Mouse (Mus musculus) embryonic facial prominence, embryonic 11.5 days (tissue): ENCODE measurements around the gene Ndufs7. TPM values are rescaled to one million over a fixed set of nuclear protein-coding genes. Genes with fewer than 3 reads are reported as not detected.
"Not testable (repeated sequence)": the region's sequence is repeated elsewhere in the genome, so short reads cannot be mapped to it uniquely, and the experiment has no call there.

Source experiments
- ATAC-seq: fragments of 200-750 bp; cut with Nextera tagmentation; replicated peaks from 2 replicates; pipeline ENCODE4 v1.8.0; 2017; ENCODE audit warnings: low read depth; ENCODE audit not compliant: insufficient number of reproducible peaks, low FRiP score, low TSS enrichment
- DNase-seq: peaks from one replicate; pipeline ENCODE4 v3.0.0-alpha.2; 2015; ENCODE audit warnings: low spot score
- H3K27ac ChIP-seq: fragments of 300-500 bp; sonication (generic); replicated peaks from 2 replicates; pipeline ENCODE4 v1.5.1; 2014; ENCODE audit warnings: mild to moderate bottlenecking, low read depth, low read length, control low read depth
- H3K27me3 ChIP-seq: fragments of 300-500 bp; sonication (generic); 2 replicates; pipeline ENCODE4 v1.6.1; 2014; ENCODE audit warnings: mild to moderate bottlenecking, low read length, moderate library complexity, mixed read lengths; ENCODE audit not compliant: control insufficient read depth, insufficient read depth
- H3K36me3 ChIP-seq: fragments of 300-500 bp; sonication (generic); replicated peaks from 2 replicates; pipeline ENCODE4 v1.6.1; 2014; ENCODE audit warnings: low read depth, mild to moderate bottlenecking, low read length, moderate library complexity, mixed read lengths; ENCODE audit not compliant: control insufficient read depth, insufficient read depth
- H3K4me1 ChIP-seq: fragments of 300-500 bp; sonication (generic); 2 replicates; pipeline ENCODE4 v1.6.1; 2014; ENCODE audit warnings: low read length, mixed read lengths; ENCODE audit not compliant: control insufficient read depth, insufficient read depth
- H3K4me2 ChIP-seq: fragments of 300-500 bp; sonication (generic); 2 replicates; pipeline ENCODE4 v1.6.1; 2014; ENCODE audit warnings: low read depth, mild to moderate bottlenecking, control low read depth, low read length, moderate library complexity
- H3K4me3 ChIP-seq: fragments of 300-500 bp; sonication (generic); 2 replicates; pipeline ENCODE4 v1.5.1; 2014; ENCODE audit warnings: low read depth, low read length, control low read depth
- H3K9ac ChIP-seq: fragments of 300-500 bp; sonication (generic); replicated peaks from 2 replicates; pipeline ENCODE4 v1.6.1; 2014; ENCODE audit warnings: mild to moderate bottlenecking, control low read depth, low read length
- H3K9me3 ChIP-seq: fragments of 300-500 bp; sonication (generic); replicated peaks from 2 replicates; pipeline ENCODE4 v1.6.1; 2016; ENCODE audit warnings: mild to moderate bottlenecking, low read length, inconsistent platforms, mixed read lengths; ENCODE audit not compliant: control insufficient read depth
- WGBS: fragments of 180-500 bp; shearing (Covaris S2); extraction: QIAGEN DNeasy Blood & Tissue Kit; methylation state at CpG from one replicate; pipeline ENCODE4 v1.1.7; 2014; 5-methylcytosine and 5-hydroxymethylcytosine counted together
- polyA plus RNA-seq: library from polyadenylated mRNA; unstranded; fragments of >200 nt; fragmentation: Nextera tagmentation; extraction: Ambion mirVana; gene quantifications from 2 replicates; pipeline ENCODE4 v1.2.1, GENCODE M21; 2014

Ndufs7 gene
- polyA plus RNA-seq, 1 experiment from 2014 or later, result 221 TPM

DNA sequence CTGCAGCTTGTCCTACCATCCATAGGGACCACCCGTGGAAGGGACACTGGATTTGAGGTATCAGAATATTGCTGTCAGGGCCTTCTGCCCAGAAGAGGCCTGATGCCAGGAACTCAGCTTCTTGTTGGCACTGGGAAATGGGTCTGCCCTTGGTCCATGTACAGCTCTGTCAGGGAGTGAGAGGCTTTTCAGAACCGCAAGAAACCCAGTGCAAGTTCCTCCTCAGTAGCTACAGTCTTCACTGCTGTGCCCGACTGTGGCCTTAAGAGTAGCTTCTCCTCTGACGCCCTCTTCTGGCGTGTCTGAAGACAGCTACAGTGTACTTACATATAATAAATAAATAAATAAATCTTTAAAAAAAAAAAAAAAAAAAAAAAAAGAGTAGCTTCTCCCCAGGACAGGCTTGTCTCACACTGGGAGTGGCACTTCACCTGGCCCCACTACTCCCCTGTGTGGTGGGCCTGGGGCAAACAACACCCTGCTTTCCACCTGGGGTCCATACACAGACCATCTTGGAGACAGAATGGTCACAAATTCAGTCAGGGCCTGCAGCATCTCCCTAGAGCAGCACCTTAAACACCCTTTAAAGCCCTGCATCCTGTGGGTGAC is 4.0 kb upstream of the Ndufs7 start:
- no peak overlapping the region for H3K9ac ChIP-seq
- no peaks in the 10 kb centered on the region for H3K27me3 ChIP-seq
- no peaks in the 10 kb centered on the region; the same call in 1 of the 2 replicates for H3K4me1 ChIP-seq
- no peak overlapping the region for H3K4me2 ChIP-seq
- no peaks in the 10 kb centered on the region for H3K9me3 ChIP-seq
- DNase-seq (peak; percentile 70), ATAC-seq (no peak)
- peaks cover 22% of the 10 kb centered on the region for H3K36me3 ChIP-seq
- 39% methylated on average over 5 of the region's 5 CpGs for WGBS
- no peak overlapping the region for H3K4me3 ChIP-seq
- no peak overlapping the region for H3K27ac ChIP-seq

DNA sequence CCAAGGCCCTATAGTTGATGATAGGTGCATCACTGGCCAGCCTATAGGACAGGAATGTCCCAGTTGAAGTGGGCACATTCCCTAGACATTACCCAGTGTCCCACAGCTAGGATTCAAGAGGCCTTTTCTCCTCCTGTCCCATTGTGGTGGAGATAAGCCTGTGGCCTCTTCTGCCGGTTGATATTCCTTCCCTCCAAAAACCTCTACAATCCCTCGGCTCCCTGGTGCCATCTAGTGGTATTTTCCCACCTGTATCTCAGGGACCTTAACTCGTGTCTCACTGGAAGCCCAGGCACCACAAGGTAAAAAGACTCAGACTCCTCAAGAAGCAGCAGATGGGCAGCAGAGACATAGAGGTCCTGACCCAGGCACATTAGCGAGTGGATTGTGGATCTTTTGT is 3.3 kb upstream of the Ndufs7 start:
- no peaks in the 10 kb centered on the region; the same call in 1 of the 2 replicates for H3K4me1 ChIP-seq
- WGBS, result 8% methylated on average over 4 of the region's 4 CpGs
- ATAC-seq, result 0 out of 2 replicates have a peak, but pooled peaks have one; percentile 4
- H3K27ac ChIP-seq, result no peak overlapping the region
- no peak overlapping the region for H3K4me3 ChIP-seq
- H3K4me2 ChIP-seq, result no peak overlapping the region
- H3K27me3 ChIP-seq, result no peaks in the 10 kb centered on the region
- DNase-seq, result peak; percentile 94
- H3K9me3 ChIP-seq, result no peaks in the 10 kb centered on the region
- peaks cover 15% of the 10 kb centered on the region for H3K36me3 ChIP-seq
- no peak overlapping the region; the same call in 1 of the 2 replicates for H3K9ac ChIP-seq

DNA sequence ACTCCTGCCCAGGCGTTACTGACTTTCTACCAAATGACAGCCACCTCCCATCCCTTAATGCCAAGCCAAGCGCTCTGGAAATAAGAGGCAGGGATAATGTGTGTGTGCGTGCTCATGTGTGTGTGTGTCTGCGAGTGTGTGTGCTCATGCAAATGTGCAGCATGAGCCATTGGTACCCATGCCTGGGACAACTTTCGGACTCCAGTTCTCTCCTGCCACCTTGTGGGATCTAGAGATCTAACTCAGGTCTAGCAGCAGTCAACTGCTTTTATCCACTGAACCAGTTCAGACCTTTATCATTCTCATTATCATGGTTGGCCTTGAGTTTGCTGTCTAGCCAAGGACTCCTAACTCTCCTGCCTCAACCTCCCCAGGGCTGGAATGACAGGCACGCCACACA is 1.1 kb upstream of the Ndufs7 start:
- WGBS, result 57% methylated on average over 6 of the region's 6 CpGs
- DNase-seq (peak; percentile 67), ATAC-seq (no peak)
- Histone ChIP-seq H3K4me1 (no peaks in the 10 kb centered on the region; the same call in 1 of the 2 replicates), H3K36me3 (no peaks in the 10 kb centered on the region; the same call in 1 of the 2 replicates), H3K9me3 (no peaks in the 10 kb centered on the region), H3K27me3 (no peaks in the 10 kb centered on the region), H3K9ac (no peak overlapping the region), H3K4me3 (no peak overlapping the region), H3K27ac (no peak overlapping the region), H3K4me2 (no peak overlapping the region)

DNA sequence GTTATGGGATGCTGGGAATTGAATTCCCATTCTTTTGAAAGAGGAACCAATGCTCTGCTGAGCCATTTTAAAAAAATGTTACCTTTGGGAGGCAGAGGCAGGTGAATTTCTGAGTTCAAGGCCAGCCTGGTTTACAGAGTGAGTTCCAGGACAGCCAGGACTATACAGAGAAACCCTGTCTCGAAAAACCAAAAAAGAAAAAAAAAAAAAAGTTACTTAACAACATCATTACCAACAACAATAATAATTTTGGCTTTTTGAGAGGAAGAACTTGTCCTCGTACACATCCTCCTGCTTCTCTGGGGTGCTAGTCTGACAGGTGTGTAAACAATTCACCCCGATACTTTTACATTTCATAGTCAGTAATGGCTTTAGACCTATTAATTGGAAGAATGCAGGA is 484 bp upstream of the Ndufs7 start:
- ATAC-seq, H3K4me1 ChIP-seq, H3K9me3 ChIP-seq, DNase-seq, H3K27me3 ChIP-seq, H3K9ac ChIP-seq, H3K27ac ChIP-seq, H3K4me2 ChIP-seq, H3K36me3 ChIP-seq: not testable (repeated sequence)
- 51% methylated on average over 3 of the region's 3 CpGs for WGBS
- peak overlapping the region; percentile 78; the same call in 1 of the 2 replicates for H3K4me3 ChIP-seq

DNA sequence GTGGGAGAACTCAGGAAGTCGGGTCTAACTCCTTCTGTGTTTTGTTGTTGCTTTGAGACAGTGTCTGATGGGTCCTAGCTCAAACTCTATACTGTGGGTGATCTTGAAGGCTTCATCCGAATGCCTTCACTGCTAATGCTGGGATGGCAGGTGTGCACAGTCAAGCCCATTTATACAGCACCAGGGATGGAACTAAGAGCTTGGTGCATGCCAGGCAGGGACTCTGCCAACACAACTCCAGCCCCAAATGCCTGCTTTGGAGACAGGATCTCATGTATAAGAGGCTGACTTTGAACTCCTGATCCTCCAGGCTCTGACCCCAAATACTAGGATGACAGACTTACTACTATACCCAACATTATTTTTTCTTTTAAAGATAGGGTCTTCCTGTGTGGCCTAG is 1.1 kb downstream of the Ndufs7 start:
- no peaks in the 10 kb centered on the region for H3K9me3 ChIP-seq
- peak overlapping the region; percentile 84 for H3K9ac ChIP-seq
- 39% methylated on average over 2 of the region's 2 CpGs for WGBS
- peak overlapping the region; percentile 78 for H3K4me3 ChIP-seq
- no peak overlapping the region for H3K27ac ChIP-seq
- no peak for DNase-seq
- peaks cover 2% of the 10 kb centered on the region; the same call in 1 of the 2 replicates for H3K36me3 ChIP-seq
- H3K4me2 ChIP-seq, result peak overlapping the region; percentile 55
- H3K4me1 ChIP-seq, result no peaks in the 10 kb centered on the region; the same call in 1 of the 2 replicates
- no peak for ATAC-seq
- no peaks in the 10 kb centered on the region for H3K27me3 ChIP-seq

DNA sequence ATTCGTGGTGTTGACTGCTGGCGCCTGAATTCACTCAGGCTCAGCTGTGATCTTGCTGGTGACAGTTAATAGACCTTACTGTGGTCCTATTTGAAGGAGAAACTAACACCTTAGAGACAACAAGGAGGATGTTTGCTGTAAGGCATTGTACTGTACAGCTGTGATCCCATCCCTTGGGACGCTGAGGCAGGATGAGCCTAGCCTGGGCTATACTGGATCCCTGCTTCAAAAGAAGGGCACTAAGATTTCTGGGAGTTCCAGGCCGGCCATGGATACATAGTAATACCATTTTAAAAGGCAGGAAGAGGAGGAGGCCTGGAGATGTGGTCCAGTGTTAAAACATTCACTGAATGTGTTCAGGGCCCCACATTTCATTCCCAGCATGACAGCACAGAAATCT is 1.7 kb downstream of the Ndufs7 start:
- H3K4me3 ChIP-seq, result peak overlapping the region; percentile 13; the same call in 1 of the 2 replicates
- no peak overlapping the region for H3K9ac ChIP-seq
- no peaks in the 10 kb centered on the region; the same call in 1 of the 2 replicates for H3K4me1 ChIP-seq
- H3K27ac ChIP-seq, result no peak overlapping the region
- no peak overlapping the region for H3K4me2 ChIP-seq
- H3K9me3 ChIP-seq, result no peaks in the 10 kb centered on the region
- DNase-seq (no peak), ATAC-seq (no peak)
- H3K36me3 ChIP-seq, result peaks cover 6% of the 10 kb centered on the region; the same call in 1 of the 2 replicates
- no peaks in the 10 kb centered on the region for H3K27me3 ChIP-seq
- 82% methylated on average over 4 of the region's 4 CpGs for WGBS

DNA sequence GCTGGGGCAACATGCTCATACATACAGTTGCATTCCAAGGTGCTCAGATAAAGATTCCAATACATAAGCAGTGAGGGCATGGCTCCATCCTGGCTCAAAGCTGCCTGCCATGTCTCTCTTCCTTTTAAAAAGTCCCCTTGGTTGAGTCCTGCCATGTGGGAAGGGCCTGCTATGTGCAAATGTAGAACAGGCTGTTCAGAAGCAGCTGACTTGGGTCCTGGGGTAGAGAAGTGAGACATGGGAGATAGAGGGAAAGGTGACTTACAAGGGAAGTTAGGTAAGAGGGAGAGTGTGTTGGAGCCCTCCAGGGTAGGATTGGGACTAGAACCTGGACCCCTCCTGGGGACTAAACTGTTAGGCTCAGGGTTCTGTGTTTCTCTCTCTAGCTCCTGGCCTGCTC is 3.1 kb downstream of the Ndufs7 start:
- Histone ChIP-seq H3K27ac (no peak overlapping the region), H3K27me3 (no peaks in the 10 kb centered on the region), H3K4me1 (no peaks in the 10 kb centered on the region; the same call in 1 of the 2 replicates), H3K4me3 (no peak overlapping the region), H3K9ac (no peak overlapping the region), H3K9me3 (no peaks in the 10 kb centered on the region), H3K36me3 (peaks cover 6% of the 10 kb centered on the region), H3K4me2 (no peak overlapping the region)
- no peak for DNase-seq
- ATAC-seq, result no peak

DNA sequence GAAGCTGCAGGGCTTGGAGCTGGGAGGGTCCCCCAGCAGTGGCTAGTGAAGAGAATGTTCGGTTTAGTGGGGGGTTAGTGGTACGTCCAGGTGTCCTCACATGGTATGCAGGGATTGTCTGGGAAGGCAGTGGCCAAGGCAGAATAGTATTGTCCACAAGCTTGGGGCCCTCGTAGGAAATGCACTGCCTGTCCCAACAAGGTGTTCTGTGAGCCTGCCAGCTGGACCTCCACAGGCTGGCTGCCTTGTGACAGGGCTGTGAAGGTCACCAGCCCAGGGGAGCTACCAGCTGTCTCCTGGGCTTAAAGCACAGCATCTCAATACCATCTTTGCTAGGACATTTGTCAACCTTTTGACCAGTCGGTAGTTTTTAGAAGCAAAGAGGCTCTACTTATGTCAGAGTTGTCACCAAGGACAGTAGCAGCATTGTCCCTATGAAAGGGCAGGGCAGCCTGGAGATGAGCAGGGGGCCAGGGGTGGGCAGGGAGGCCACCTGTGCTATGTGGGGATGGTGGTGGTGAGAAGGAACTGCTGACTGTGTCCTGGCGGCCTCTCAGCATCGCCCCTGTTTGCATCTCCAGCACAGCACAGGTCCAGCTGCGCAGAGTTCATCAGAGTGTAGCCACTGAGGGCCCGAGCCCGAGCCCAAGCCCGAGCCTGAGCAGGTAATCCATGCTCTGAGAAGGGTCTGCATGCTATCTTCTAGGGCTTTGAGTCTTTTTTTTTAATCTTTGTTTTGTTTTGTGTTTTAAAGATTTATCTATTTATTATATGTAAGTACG is 3.8 kb downstream of the Ndufs7 start:
- Histone ChIP-seq H3K36me3 (peaks cover 6% of the 10 kb centered on the region), H3K4me1 (no peaks in the 10 kb centered on the region; the same call in 1 of the 2 replicates), H3K9ac (no peak overlapping the region), H3K4me2 (no peak overlapping the region), H3K27ac (no peak overlapping the region), H3K4me3 (no peak overlapping the region), H3K27me3 (no peaks in the 10 kb centered on the region), H3K9me3 (no peaks in the 10 kb centered on the region)
- DNase-seq (no peak), ATAC-seq (no peak)
- WGBS, result 91% methylated on average over 11 of the region's 11 CpGs
